12 mouse cellular contexts compared by ENCODE assay signal in genomic region chr3:115706736-115707135, GRCm38 (mm10).
"Had no signal": no experiment of that assay in that cellular context is flagged by ENCODE, and none has a peak within 500 bp of the region (broad histone marks: within the 10 kb centered on the region; RNA-seq: fewer than 3 reads in every experiment).

No protein-coding gene starts in this region.

- ATAC-seq: liver, postnatal 0 days; lung, postnatal 0 days; midbrain, embryonic 13.5 days; midbrain, embryonic 15.5 days had no signal

- DNase-seq: liver, postnatal 0 days; lung, adult 2 months; lung, postnatal 14 days; lung, postnatal 36 days; retina, postnatal 1 day; right cerebral cortex, postnatal 14 days; thymus, adult 2 months; thymus, postnatal 25 days; thymus, postnatal 4 days had no signal
